Mouse (Mus musculus) small intestine, adult 2 months (tissue): ENCODE data around the gene Ugt1a6b. TPM values are rescaled to one million over a fixed set of nuclear protein-coding genes. Genes with fewer than 3 reads are reported as not detected.

Source experiments
- H3K27ac ChIP-seq: fragments of 200-500 bp; 2 replicates; pipeline ENCODE4 v1.5.1; 2012; ENCODE audit warnings: low read depth, low read length, control low read depth, inconsistent platforms; ENCODE audit not compliant: insufficient read depth
- H3K27me3 ChIP-seq: fragments of 200-500 bp; 2 replicates; pipeline ENCODE4 v1.6.1; 2012; ENCODE audit warnings: mild to moderate bottlenecking, moderate library complexity, low read length, inconsistent platforms; ENCODE audit not compliant: control insufficient read depth, insufficient read depth
- H3K36me3 ChIP-seq: fragments of 200-500 bp; 2 replicates; pipeline ENCODE4 v1.6.1; 2012; ENCODE audit warnings: mild to moderate bottlenecking, low read length, control low read depth, inconsistent platforms; ENCODE audit not compliant: control insufficient read depth, insufficient read depth
- H3K4me1 ChIP-seq: fragments of 200-500 bp; 2 replicates; pipeline ENCODE4 v1.6.1; 2012; ENCODE audit warnings: low read length, inconsistent platforms, mixed read lengths; ENCODE audit not compliant: control insufficient read depth, insufficient read depth, insufficient read length
- H3K4me3 ChIP-seq: fragments of 200-500 bp; 2 replicates; pipeline ENCODE4 v1.5.1; 2012; ENCODE audit warnings: low read depth, mild to moderate bottlenecking, control low read depth, inconsistent platforms, low read length, moderate library complexity
- CTCF ChIP-seq: fragments of 200-500 bp; IDR thresholded peaks from 2 replicates; pipeline ENCODE4 v1.5.1; 2012; ENCODE audit warnings: low read depth, mild to moderate bottlenecking, control low read depth, inconsistent platforms, low read length, moderate library complexity, mixed read lengths; ENCODE audit not compliant: insufficient replicate concordance, insufficient read length; ENCODE audit errors: extremely low read depth
- POLR2A ChIP-seq: fragments of 200-500 bp; IDR thresholded peaks from 2 replicates; pipeline ENCODE4 v1.6.1; 2012; ENCODE audit warnings: low read depth, mild to moderate bottlenecking, control low read depth, inconsistent platforms, low read length, moderate library complexity
- WGBS: fragments of 180-500 bp; shearing (Covaris S2); methylation state at CpG from one replicate; pipeline ENCODE4 v1.1.7; 2018; 5-methylcytosine and 5-hydroxymethylcytosine counted together
- polyA plus RNA-seq: library from polyadenylated mRNA; depleted of rRNA; stranded (reverse); fragments of >200 nt; gene quantifications from 2 replicates; pipeline ENCODE4 v1.2.3, GENCODE M21; 2012

Ugt1a6b gene
- polyA plus RNA-seq, 1 experiment, result 2.7 TPM

DNA sequence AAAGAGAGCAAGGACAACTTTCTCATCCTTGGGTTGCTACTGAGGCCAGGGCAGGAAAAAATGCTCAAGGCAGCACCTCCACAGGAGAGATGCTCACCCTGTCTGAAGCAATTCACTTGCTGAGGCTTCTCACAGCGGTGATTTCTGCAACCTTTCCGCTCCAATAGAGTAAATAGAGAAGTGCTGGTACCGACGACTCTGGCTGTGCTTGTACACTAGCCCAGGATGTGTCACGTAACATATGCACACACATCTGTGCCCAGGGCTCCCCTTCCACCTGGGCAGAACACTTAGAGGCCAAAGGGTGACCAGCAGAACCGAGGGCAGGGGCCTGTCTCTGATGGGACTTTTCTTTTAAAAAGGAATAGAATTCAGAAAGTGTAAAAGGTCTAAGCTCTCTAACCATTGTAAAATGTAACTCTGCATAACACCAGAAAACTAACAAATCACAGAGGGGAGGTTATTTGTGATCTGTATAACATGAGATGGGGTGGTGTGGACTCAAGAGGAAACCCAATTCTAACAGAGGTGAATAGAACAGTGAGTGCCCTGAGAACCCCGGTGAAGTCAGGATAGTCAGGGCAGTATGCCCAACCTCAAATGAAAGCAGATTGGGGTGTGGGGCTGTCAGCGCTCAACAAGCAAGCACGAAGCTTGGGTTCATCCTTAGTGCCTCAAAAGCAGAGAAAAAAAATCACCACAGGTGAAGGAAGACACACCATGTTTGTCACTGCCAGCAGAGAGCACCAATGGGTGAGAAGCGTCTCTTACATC lies 157.7 kb downstream of the Ugt1a6b start:
- H3K36me3 ChIP-seq, result peaks cover 51% of the 10 kb centered on the region
- H3K4me1 ChIP-seq, result peaks cover 7% of the 10 kb centered on the region
- no peak overlapping the region for H3K27ac ChIP-seq
- no peaks in the 10 kb centered on the region for H3K27me3 ChIP-seq
- H3K4me3 ChIP-seq, result no peak overlapping the region
- no peak for TF ChIP-seq POLR2A
- WGBS, result 76% methylated on average over 10 of the region's 10 CpGs

DNA sequence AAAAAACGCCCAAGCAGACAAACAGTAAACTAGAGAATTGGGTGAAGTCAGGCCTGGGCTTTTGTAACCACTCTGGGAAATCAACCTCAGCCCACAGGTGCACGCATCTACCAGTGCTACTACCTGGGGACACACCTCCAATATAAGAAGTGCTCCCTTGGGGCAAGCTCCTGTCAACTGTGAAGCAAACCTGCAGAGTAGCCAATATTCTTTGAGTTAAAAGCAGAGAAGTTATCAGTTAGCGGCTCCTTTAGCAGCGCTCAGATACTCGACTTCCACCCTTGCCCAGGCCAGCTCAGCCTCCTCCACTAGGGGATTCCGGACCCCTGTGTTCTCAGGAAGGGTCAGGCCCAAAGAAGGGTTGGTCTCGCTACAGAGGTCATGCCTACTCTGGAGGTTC lies 158.7 kb downstream of the Ugt1a6b start:
- Histone ChIP-seq H3K36me3 (peaks cover 60% of the 10 kb centered on the region), H3K27ac (no peak overlapping the region), H3K4me1 (peaks cover 7% of the 10 kb centered on the region), H3K4me3 (no peak overlapping the region), H3K27me3 (no peaks in the 10 kb centered on the region)
- TF ChIP-seq CTCF (no peak), POLR2A (no peak)
- WGBS, result 85% methylated on average over 7 of the region's 7 CpGs

DNA sequence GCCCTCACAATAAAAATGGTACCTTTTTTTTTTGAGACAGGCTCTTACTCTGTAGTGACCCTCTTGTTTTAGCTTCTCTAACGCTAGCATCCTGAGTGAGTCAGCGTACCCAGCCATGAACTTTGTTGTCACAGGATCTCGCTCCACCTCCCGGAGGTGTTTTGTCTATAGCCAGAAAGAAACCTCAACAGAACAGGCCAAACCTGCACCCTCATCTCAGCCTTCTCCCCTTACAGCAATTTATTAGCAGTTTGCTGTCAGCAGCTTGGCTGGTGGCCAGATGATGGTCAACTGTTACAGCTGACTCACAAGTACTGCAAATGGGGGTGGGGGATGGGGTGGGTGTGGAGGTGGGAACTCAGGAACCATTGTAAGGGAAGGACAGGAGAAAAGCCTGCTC lies 159.2 kb downstream of the Ugt1a6b start:
- H3K27ac ChIP-seq, result no peak overlapping the region
- peaks cover 65% of the 10 kb centered on the region for H3K36me3 ChIP-seq
- 72% methylated on average over 4 of the region's 4 CpGs for WGBS
- peaks cover 7% of the 10 kb centered on the region for H3K4me1 ChIP-seq
- H3K4me3 ChIP-seq, result no peak overlapping the region
- no peaks in the 10 kb centered on the region for H3K27me3 ChIP-seq
- TF ChIP-seq CTCF, result no peak
- no peak for TF ChIP-seq POLR2A

DNA sequence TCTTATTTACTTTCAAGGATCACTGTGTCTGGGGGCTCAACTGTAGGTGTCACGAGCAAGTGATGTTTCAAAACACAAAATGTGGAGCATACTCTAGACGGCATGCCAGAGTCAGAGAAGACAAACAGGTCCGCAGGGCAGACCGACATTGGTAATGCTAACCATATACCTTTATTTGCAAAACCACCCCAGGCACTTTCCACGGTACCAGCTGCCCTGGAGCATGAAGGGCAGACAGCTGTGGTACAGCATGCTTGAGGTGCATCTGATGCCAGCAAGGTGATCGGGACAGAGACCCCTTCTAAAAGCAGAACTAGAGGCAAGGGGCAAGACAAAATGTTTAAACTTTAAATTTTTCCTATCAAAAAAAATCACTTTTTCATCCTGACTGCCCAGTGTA lies 159.9 kb downstream of the Ugt1a6b start:
- H3K4me3 ChIP-seq, result no peak overlapping the region
- H3K27me3 ChIP-seq, result no peaks in the 10 kb centered on the region
- H3K36me3 ChIP-seq, result peaks cover 72% of the 10 kb centered on the region
- no peak overlapping the region for H3K27ac ChIP-seq
- TF ChIP-seq CTCF, result no peak
- TF ChIP-seq POLR2A, result no peak
- H3K4me1 ChIP-seq, result peaks cover 7% of the 10 kb centered on the region
- 73% methylated on average over 6 of the region's 6 CpGs for WGBS

DNA sequence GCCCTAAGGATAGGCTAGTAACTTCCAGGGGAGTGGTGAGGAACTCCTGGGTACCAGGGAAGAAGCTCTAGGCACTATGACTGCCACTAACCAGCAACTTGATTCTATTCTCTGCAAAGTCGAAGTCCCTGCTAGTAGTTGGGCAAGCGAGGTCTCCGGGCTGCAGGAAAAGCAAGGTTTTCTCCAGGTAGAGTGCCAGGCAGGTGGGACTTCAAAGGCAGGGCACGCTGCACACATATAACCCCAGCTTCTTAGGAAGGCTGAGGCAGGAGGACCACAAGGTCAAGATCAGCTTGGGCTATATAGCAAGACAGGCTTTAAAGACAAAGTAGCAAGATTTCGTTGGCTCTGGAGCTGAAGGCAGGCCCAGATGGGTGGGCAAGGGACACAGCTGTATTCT lies 160.7 kb downstream of the Ugt1a6b start:
- WGBS, result 92% methylated on average over 5 of the region's 5 CpGs

DNA sequence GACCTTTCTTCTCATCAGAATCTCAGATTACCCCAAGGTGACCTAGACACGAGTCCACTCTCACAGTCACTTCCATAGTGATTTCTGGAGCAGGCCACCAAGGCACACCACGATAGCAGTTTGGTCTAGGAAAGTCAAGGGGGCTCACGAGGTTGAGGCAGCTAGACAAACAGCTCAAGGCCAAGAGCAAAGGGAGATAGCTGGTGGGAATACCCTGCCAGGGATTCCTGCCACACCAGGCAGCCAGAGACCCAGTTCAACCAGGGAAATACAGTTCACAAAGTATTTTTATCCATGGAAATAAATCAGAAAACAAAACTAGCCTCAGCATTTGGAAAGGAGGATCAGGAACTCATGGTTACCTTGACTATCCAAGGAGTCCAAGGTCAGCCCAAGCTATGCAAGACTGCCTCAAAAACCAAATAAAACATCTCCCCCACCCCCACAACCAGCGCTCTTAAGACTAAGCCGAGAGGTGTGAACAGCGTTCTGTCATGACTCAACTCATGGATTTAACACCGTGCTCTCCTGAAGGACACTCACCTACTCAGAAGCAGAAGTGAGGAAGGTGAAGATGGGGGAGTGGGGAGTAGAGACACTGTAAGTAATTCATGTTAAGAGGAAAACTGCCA lies 161.3 kb downstream of the Ugt1a6b start:
- TF ChIP-seq CTCF, result no peak
- no peak for TF ChIP-seq POLR2A
- Histone ChIP-seq H3K27ac (no peak overlapping the region), H3K36me3 (peaks cover 86% of the 10 kb centered on the region), H3K4me3 (no peak overlapping the region), H3K4me1 (peaks cover 7% of the 10 kb centered on the region), H3K27me3 (no peaks in the 10 kb centered on the region)
- WGBS, result 83% methylated on average over 7 of the region's 7 CpGs

More for the DNA sequence above, 160.7 kb downstream of the Ugt1a6b start:
- H3K4me3 ChIP-seq, result no peak overlapping the region
- no peak overlapping the region for H3K27ac ChIP-seq
- H3K4me1 ChIP-seq, result peaks cover 7% of the 10 kb centered on the region
- TF ChIP-seq POLR2A, result no peak
- no peak for TF ChIP-seq CTCF
- H3K36me3 ChIP-seq, result peaks cover 80% of the 10 kb centered on the region
- no peaks in the 10 kb centered on the region for H3K27me3 ChIP-seq

DNA sequence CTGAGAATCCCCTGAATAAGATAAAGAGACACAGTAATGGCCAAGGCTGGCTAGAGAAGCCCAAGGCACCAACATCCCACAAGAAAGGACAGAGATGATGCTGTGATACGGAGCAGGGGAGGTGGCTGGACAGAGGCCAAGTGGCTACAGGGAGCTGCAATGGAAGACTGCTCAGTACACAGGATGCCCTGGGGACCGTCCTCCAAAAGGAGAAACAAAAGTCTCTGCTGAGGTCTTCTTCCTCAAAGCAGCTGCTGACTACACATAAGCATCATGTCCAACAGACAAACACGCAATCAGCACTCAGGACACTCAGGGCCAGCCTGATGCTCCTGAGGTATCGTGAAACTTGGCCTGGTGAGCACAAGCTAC lies 161.8 kb downstream of the Ugt1a6b start:
- Histone ChIP-seq H3K36me3 (peaks cover 89% of the 10 kb centered on the region), H3K4me3 (no peak overlapping the region), H3K27me3 (no peaks in the 10 kb centered on the region), H3K4me1 (peaks cover 4% of the 10 kb centered on the region), H3K27ac (no peak overlapping the region)
- WGBS, result 77% methylated on average over 4 of the region's 4 CpGs
- TF ChIP-seq CTCF (no peak), POLR2A (no peak)
